Mouse (Mus musculus) urinary bladder, postnatal 36 days (tissue): ENCODE data around the gene Olfr569.

ENCODE experiments used
- DNase-seq, 2 experiments: peaks; one replicate each; pipeline ENCODE4 v3.0.0; 2022; ENCODE audit warnings: low spot score in 2 of 2, mixed read lengths in 1 of 2

Gene Olfr569

DNA sequence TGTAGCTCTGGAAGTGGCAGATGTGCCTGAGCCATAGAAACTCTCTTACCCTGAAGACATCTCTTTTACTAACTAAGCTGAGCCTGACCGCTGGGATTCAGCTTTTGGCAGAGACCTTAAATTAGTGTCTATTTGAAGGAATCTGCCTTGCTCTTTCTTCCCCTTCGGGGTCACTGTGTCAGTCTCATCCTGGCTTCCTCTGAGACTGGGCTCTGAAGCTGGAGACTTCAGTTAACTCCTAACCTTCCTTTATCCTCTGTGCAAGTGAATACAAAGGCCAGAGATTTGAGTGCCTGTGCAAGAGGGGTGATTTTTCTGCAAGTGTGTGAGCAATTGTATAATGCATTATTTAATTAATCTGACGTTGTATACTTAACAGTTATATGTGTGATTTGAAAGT is at the start of gene Olfr569:
Gene Olfr569 (minus strand): TSS at position 101 of the 400 bp plus-strand sequence.
- no peak for DNase-seq

DNA sequence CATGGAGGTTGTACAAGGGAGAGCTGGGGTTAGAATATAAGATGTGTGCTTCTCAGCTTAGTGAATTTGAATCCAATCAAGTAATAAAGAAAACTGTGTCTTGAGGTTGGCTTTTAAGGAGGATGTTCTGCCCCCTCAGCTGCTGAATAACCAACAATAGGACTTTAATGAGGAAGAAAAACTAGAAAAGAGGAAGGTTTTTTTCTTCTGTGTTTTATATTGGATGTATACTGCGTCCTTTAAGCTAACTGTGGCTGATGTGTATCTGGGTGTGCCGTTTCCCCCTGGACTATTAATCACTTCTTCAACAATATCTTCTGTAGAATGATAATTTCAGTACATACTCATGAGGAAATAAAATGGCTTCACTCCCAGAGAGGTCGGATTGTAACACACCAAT is 36.4 kb upstream of the Olfr569 start:
- DNase-seq: no peak

DNA sequence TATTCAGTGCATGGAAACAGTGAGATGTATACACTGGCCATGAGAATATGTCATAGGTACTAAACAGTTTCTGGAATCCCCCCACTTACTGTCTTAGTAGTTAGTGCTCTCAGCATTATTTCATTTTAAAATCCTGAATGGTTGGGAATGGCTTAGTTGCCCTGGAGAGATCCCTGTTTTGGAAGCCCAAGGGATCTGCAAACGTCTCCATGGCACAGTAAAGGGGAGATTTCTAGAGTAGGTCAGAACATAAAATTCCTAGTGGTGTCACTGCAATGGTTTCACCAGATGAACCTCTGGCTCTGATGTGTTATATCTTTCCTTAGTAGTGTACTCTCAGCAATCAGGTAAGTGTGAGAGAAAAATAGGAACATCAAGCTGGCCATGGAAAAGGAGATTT is 33.4 kb upstream of the Olfr569 start, which contains the start of gene Olfr572:
Gene Olfr572 (plus strand): TSS at position 301 of the 400 bp plus-strand sequence.
- DNase-seq: no peak

DNA sequence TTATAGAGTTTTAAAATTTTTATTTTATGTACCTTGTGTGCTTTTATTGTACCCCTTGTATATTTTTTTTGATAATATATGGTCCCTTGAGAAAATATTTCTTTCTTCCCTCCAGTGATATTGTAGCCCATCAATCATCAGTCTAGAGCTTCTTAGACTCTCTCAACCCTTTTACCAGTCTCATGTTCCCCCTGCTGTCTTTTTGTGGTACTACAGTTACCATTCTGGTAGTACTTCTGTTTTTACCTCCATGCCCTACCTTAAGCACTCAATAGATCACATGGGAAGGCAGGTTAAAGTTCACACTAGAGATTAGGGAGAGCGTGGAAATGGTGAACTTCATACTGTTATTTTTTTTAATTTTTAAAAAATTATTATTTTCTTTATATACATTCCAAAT is 28.9 kb upstream of the Olfr569 start:
- no peak for DNase-seq

DNA sequence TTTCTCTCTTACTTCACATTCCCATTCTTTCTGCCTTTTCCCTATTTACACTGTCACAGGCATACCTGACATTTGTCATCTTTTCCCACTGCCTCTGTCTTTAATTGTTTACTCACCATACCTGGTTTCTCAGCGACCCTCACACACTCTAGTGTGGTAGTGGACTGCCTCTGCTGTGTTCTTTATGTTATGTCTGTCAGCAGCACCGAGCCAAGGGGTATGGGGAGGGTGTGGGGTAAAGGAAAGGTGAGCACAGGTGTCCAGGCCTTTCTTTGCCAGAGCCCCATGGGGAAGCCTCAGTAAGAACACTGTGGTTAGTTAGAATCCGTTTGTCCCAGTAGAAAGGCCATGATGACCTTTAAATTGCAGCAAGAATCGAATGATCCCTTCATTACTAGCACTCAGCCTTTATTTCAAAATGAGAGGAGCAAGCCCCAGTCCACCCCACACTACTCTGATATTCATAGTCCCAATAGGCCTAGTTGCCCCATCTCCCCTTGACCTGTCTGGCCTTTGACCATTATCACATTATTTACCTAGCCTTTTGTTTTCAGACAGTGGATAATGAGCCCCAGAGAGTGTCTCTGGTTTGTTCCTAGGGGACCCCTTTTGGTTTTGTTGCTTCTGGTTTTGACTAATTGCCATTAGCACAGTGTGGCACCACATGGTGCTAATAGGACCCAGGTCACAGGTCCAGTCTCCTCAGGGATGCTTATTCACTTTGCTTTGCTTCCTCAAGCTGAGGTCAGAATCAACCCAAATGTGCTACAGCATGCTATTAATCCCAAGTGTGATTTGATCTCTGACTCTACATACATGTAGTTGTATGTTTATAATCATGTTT is 26.6 kb upstream of the Olfr569 start, which contains the start of gene Olfr571:
Gene Olfr571 (minus strand): TSS at position 505 of the 844 bp plus-strand sequence.
- DNase-seq: no peak

DNA sequence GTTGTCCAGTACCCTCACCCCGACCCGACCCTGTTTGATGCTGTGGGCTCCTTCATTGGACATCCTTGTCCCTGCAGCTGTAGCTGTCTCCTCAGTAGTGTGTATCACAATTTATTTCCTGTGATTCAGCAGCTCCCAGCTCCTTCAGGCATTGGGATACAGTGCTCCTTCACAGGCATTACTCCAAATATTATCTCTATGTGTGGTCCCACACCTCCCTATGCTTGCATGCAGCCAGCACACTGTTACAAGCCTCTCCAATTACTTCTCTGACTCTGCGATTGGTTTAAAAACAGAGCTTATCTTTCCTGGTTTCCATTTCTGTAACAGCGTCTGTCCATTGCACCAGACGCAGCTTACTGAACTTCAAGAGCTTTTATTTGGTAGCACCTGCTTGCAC is 25.7 kb upstream of the Olfr569 start:
- no peak for DNase-seq

DNA sequence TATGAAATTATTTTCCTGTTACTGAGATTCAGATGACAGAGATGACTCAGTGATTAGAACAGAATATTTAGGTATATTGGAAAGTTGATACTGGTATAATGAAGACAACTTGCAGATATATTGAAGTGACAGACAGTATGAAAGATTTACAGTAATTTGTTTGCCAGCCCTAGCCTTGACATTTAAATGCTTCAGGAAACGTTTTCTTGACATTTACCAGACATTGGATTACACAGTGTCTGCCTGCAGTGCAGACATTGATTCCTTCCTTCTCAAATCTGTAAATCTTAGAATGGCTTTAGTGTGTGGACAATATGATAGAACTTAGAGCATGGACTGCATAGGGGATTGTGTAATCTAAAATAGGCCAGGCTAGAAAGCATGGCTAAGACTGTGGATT is 24.6 kb upstream of the Olfr569 start:
- DNase-seq: no peak

DNA sequence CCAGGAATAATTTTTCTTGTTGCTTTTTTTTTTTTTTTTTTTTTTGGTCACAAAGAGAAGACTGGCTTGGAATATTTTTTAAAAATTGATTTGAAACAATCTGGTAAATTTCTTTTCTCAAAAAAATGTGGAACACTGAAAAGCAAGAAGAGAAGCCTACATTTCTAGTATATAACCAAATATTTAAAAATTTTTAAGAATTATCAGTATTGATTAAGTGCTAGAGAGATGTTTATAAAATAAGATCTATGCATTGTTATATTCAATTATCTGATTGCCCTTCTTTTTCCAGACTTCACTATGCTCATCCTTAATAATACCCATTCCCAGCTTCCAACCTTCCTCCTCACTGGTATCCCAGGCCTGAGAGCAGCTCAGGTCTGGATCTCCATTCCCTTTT is 13.9 kb downstream of the Olfr569 start, which contains the start of gene Olfr568:
Gene Olfr568 (plus strand): TSS at position 301 of the 400 bp plus-strand sequence.
- no peak for DNase-seq

DNA sequence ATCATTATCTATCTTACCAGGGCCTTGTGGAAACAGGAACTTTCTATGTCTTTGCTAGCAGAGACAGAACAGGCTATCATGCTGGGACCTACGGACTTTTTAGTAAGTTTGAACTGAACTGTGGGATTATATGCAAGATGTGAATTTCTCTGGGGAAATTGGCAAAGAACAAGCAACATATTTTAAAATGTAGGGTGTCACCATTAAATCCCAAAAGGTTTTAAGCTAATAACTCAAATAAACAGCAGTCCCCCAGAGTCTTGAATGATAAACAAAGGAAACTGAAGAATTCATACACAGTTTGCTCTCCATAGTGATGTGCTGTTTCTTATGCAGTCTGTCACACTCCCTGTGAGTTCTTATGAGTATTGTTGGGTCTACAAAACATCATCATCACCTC is 32.0 kb downstream of the Olfr569 start, which contains the start of gene Olfr566:
Gene Olfr566 (minus strand): TSS at position 101 of the 400 bp plus-strand sequence.
- DNase-seq: no peak

DNA sequence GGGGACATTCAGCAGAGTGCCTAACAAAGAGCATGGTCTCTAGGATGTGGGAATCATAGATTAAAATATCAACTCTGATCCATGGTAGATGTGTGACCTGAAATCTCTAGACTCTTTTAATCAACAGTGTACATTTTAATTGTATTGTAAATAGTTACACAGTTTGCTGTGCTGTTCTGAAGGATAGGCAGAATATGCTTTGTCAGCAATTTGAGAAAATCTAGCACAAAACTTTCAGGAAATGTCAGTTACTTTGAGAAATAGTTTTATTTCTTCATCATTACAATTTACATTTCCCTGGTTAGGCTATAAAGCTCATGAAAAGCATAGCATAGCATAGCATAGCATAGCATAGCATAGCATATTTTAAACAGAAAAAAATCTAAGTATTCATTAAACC is 34.9 kb downstream of the Olfr569 start:
- DNase-seq: no peak
